Mouse (Mus musculus) heart, adult 2 months (tissue): ENCODE measurements around the gene Rhov.

Experiments used
- CTCF ChIP-seq: fragments of 200-600 bp; IDR thresholded peaks from 2 replicates; pipeline ENCODE4 v1.8.1; 2022; ENCODE audit warnings: antibody characterized with exemption, mild to moderate bottlenecking, moderate library complexity
- EP300 ChIP-seq: fragments of 200-500 bp; IDR thresholded peaks from 2 replicates; pipeline ENCODE4 v1.6.1; 2011; ENCODE audit warnings: low read depth, low read length, control low read depth; ENCODE audit not compliant: insufficient read depth
- POLR2A ChIP-seq: fragments of 200-500 bp; IDR thresholded peaks from 2 replicates; pipeline ENCODE4 v1.6.1; 2011; ENCODE audit warnings: mild to moderate bottlenecking, low read depth, low read length, control low read depth; ENCODE audit not compliant: insufficient read depth

DNA sequence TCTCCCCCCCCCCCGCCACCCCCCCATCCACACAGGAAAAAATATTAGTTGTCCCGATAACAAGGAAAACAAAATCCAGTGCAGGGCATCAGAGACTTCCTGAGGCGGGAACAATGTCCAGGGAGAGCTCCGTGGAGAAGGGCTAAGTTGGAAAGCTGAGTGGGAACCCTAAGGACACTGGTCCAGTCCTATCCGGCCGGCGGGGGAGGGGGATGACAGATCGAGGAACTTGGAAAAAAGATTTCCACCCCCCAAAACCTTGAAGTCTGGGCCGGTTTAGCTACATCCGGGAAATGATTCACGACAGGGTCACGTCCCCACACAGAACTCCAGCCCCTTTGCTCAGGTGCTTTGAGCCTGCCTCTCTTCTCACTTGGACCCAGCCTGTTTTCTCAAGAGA lies 40.5 kb upstream of the Rhov start:
- TF ChIP-seq POLR2A (0 out of 2 replicates have a peak, but pooled peaks have one; percentile 28), CTCF (no peak), EP300 (no peak)
